Mouse (Mus musculus): ENCODE data around the gene Psmd10. TPM values are rescaled to one million over a fixed set of nuclear protein-coding genes. Genes with fewer than 3 reads are reported as not detected.

Psmd10 gene
- total RNA-seq, 2 experiments from 2014 or later, result 13.8 to 14.5 TPM

Other genes with a start within 250 kb of the Psmd10 start
- not detected for gene Tex13b, start 143.3 kb downstream of the Psmd10 start, total RNA-seq (2021)
- gene Vsig1, start 49.1 kb downstream of the Psmd10 start, total RNA-seq (2021), result under 1 TPM; 0.27 TPM
- 10 to 100 TPM; 13.0 to 20.5 TPM for gene Atg4a, start 179 bp upstream of the Psmd10 start, total RNA-seq (2021)